Mouse (Mus musculus) kidney, embryonic 14.5 days (tissue): ENCODE measurements around the gene Lilra6. TPM values are rescaled to one million over a fixed set of nuclear protein-coding genes. Genes with fewer than 3 reads are reported as not detected.
"Not testable (repeated sequence)": the region's sequence is repeated elsewhere in the genome, so short reads cannot be mapped to it uniquely, and the experiment has no call there.

ENCODE experiments used
- ATAC-seq: fragments of 200-750 bp; cut with Nextera tagmentation; 2 replicates; pipeline ENCODE4 v1.8.0; 2017; ENCODE audit warnings: moderate number of reproducible peaks, mild to moderate bottlenecking, moderate TSS enrichment, moderate library complexity; ENCODE audit not compliant: low FRiP score, low TSS enrichment
- H3K27ac ChIP-seq: fragments of 300-500 bp; sonication (generic); 2 replicates; pipeline ENCODE4 v1.5.1; 2014; ENCODE audit warnings: low read depth, mild to moderate bottlenecking, low read length, moderate library complexity, mixed read lengths
- H3K27me3 ChIP-seq: fragments of 300-500 bp; sonication (generic); 2 replicates; pipeline ENCODE4 v1.6.1; 2014; ENCODE audit warnings: mild to moderate bottlenecking, low read length; ENCODE audit not compliant: control insufficient read depth, insufficient read depth
- H3K36me3 ChIP-seq: fragments of 300-500 bp; sonication (generic); 2 replicates; pipeline ENCODE4 v1.6.1; 2014; ENCODE audit warnings: low read length, mixed read lengths; ENCODE audit not compliant: control insufficient read depth, insufficient read depth
- H3K4me1 ChIP-seq: fragments of 300-500 bp; sonication (generic); 2 replicates; pipeline ENCODE4 v1.6.1; 2014; ENCODE audit warnings: low read length, mixed read lengths; ENCODE audit not compliant: control insufficient read depth, insufficient read depth
- H3K4me2 ChIP-seq: fragments of 300-500 bp; sonication (generic); replicated peaks from 2 replicates; pipeline ENCODE4 v1.6.1; 2014; ENCODE audit warnings: low read depth, mild to moderate bottlenecking, low read length
- H3K4me3 ChIP-seq: fragments of 300-500 bp; sonication (generic); 2 replicates; pipeline ENCODE4 v1.5.1; 2014; ENCODE audit warnings: mild to moderate bottlenecking, low read length
- H3K9ac ChIP-seq: fragments of 300-500 bp; sonication (generic); 2 replicates; pipeline ENCODE4 v1.6.1; 2014; ENCODE audit warnings: low read depth, mild to moderate bottlenecking, low read length, moderate library complexity
- H3K9me3 ChIP-seq: fragments of 300-500 bp; sonication (generic); 2 replicates; pipeline ENCODE4 v1.6.1; 2016; ENCODE audit warnings: low read length; ENCODE audit not compliant: control insufficient read depth
- WGBS: fragments of 180-500 bp; shearing (Covaris S2); extraction: QIAGEN DNeasy Blood & Tissue Kit; methylation state at CpG from one replicate; pipeline ENCODE4 v1.1.7; 2014; 5-methylcytosine and 5-hydroxymethylcytosine counted together
- polyA plus RNA-seq: library from polyadenylated mRNA; unstranded; fragments of >200 nt; fragmentation: Nextera tagmentation; extraction: Ambion mirVana; gene quantifications from 2 replicates; pipeline ENCODE4 v1.2.1, GENCODE M21; 2014

The Lilra6 gene
- polyA plus RNA-seq = not detected in 2 replicates

DNA sequence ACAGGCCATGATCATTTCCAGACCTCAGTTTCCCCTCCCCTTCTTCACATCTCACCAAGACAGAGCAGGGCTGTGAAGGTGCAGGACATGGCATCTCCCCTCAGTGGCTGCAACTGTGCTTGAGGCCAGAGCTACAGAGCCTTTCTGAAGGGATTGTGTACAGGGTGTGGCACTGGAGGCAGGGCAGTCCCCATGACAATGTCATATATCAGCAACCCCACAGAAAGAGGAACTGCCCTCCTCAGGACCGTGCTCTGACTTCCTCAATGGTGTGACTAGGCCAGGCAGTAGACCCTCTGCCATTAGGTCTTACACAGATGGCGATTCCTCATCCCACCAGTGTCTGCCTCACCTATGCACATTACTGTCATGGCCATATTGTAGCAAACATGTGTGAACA lies at the start of gene Lilra6:
Gene Lilra6 (minus strand): TSS at position 117 of the 400 bp plus-strand sequence.
- not testable (repeated sequence) for H3K4me3 ChIP-seq, ATAC-seq, H3K27ac ChIP-seq, H3K4me2 ChIP-seq, H3K4me1 ChIP-seq, H3K27me3 ChIP-seq, H3K9me3 ChIP-seq, H3K9ac ChIP-seq, H3K36me3 ChIP-seq
- WGBS = 65% methylated on average over 2 of the region's 2 CpGs

DNA sequence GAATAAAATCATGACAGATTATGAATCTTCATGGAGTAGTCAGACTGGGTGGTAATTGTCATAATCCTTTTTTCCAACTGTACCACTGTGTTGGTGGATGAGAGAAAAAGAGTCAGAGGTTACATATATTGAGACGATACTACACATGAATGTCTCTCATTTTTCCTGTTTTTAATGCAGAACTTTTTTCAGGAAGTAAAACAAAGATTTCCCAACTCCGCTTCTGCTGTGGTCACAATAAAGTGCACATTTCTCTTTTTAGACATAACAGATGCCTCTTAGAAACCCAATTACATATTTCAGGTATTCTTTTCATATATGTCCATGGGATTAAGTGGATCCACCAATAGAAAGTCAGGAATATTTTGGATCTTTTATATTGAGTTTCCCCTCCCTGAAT lies 46.7 kb upstream of the Lilra6 start:
- Histone ChIP-seq H3K4me3 (no peak overlapping the region), H3K4me2 (no peak overlapping the region), H3K36me3 (no peaks in the 10 kb centered on the region), H3K4me1 (no peaks in the 10 kb centered on the region), H3K27me3 (no peaks in the 10 kb centered on the region), H3K9ac (no peak overlapping the region), H3K27ac (no peak overlapping the region), H3K9me3 (no peaks in the 10 kb centered on the region)
- 89% methylated on average over 2 of the region's 2 CpGs for WGBS
- ATAC-seq = no peak

DNA sequence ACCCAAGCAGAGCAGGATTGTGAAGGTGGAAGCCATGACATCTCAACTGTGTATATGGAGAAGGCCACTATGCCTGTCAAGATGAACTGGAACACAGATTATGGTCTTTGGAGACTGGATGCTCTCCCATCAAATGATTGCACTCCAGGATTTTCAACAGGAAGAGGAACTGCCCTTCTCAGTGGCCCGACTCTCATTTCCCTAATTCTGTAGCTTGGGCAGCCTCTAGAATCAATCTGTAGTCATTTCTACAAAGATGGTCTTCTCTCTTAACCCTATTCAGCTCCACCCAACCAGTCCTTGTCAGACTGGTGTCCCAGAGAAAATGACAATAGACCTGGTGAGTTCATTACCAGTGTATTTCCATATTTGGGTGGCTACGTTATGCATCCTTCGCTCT lies 42.1 kb upstream of the Lilra6 start:
- Histone ChIP-seq H3K9me3 (no peaks in the 10 kb centered on the region), H3K27me3 (no peaks in the 10 kb centered on the region), H3K4me2 (no peak overlapping the region), H3K9ac (no peak overlapping the region), H3K4me3 (no peak overlapping the region), H3K27ac (no peak overlapping the region), H3K36me3 (no peaks in the 10 kb centered on the region), H3K4me1 (no peaks in the 10 kb centered on the region)
- no peak for ATAC-seq
- 90% methylated on average over 3 of the region's 3 CpGs for WGBS

DNA sequence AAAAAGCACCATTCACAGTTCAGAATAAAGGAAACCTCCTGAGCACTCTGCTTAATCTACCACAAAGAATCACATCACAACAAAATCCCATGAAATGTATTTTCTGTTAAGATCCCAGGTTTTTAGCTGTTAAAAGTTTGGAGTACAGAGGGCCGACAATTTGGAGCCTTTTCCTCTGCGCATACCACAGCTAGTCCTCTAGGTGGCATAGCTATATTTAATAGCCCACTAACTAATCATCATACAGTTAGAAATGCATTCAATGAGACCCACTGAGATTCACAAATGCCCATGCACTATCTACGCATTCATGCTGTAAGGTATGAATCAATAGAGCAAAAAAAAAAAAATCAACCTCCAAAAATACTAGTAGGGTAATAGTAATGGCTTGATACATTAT lies 33.9 kb upstream of the Lilra6 start:
- no peak for ATAC-seq
- 77% methylated on average over 3 of the region's 3 CpGs for WGBS
- no peak overlapping the region for H3K4me3 ChIP-seq
- H3K27me3 ChIP-seq = no peaks in the 10 kb centered on the region
- H3K4me1 ChIP-seq = no peaks in the 10 kb centered on the region
- H3K4me2 ChIP-seq = no peak overlapping the region
- H3K27ac ChIP-seq = no peak overlapping the region
- H3K9ac ChIP-seq = no peak overlapping the region
- no peaks in the 10 kb centered on the region for H3K9me3 ChIP-seq
- H3K36me3 ChIP-seq = no peaks in the 10 kb centered on the region

DNA sequence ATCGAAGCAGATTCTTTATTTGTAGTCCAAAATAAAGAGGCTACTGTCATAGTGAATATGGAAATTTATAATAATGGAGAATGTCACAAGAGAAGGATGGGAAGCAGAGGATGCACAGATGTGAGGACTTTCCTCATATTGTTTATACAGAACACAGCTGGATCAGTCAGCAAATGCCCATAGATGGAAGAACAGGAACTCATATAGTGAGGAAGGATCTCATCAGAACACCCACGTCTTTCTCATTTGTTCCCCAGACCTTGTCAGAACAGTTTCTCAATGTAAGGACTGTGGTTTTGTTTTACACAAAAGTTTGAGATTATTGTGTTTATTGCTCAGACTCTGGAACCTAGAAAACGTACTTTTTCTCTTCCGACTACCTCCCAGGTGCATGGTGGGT lies 32.9 kb upstream of the Lilra6 start:
- Histone ChIP-seq H3K27me3 (no peaks in the 10 kb centered on the region), H3K4me2 (no peak overlapping the region), H3K4me3 (no peak overlapping the region), H3K36me3 (no peaks in the 10 kb centered on the region), H3K9ac (no peak overlapping the region), H3K27ac (no peak overlapping the region), H3K9me3 (no peaks in the 10 kb centered on the region), H3K4me1 (no peaks in the 10 kb centered on the region)
- 80% methylated on average over 4 of the region's 4 CpGs for WGBS
- no peak for ATAC-seq

DNA sequence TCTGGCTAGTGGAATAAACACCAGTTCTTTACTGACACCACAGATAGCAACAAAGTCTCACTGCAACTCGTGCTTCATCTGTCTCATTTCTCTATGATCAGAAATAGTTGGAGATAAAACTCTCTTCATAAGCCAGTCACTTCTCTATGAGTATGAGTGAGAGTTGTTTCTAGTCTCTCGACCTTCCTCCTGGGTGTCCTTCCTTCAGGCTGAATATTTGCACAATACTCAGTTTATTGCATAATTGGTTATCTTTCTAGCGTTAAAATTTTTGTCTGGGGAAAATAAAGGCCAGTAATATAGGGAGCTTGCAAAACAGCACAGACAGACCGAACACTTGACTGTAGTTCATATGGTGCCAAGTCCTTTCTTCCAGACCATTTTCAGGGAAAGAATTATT lies 30.8 kb upstream of the Lilra6 start:
- Histone ChIP-seq H3K4me3 (no peak overlapping the region), H3K9me3 (no peaks in the 10 kb centered on the region), H3K27me3 (no peaks in the 10 kb centered on the region), H3K36me3 (no peaks in the 10 kb centered on the region), H3K4me1 (no peaks in the 10 kb centered on the region), H3K9ac (no peak overlapping the region), H3K27ac (no peak overlapping the region), H3K4me2 (no peak overlapping the region)
- ATAC-seq = no peak
- WGBS = 70% methylated on average over 4 of the region's 4 CpGs

GRCm38 (mm10) chr7:3940915-3941314 lies 25.6 kb upstream of the Lilra6 start:
- ATAC-seq = no peak
- Histone ChIP-seq H3K9ac (no peak overlapping the region), H3K27me3 (no peaks in the 10 kb centered on the region), H3K27ac (no peak overlapping the region), H3K4me2 (no peak overlapping the region), H3K36me3 (no peaks in the 10 kb centered on the region), H3K4me3 (no peak overlapping the region), H3K9me3 (no peaks in the 10 kb centered on the region), H3K4me1 (no peaks in the 10 kb centered on the region)
- WGBS = 74% methylated on average over 3 of the region's 3 CpGs

DNA sequence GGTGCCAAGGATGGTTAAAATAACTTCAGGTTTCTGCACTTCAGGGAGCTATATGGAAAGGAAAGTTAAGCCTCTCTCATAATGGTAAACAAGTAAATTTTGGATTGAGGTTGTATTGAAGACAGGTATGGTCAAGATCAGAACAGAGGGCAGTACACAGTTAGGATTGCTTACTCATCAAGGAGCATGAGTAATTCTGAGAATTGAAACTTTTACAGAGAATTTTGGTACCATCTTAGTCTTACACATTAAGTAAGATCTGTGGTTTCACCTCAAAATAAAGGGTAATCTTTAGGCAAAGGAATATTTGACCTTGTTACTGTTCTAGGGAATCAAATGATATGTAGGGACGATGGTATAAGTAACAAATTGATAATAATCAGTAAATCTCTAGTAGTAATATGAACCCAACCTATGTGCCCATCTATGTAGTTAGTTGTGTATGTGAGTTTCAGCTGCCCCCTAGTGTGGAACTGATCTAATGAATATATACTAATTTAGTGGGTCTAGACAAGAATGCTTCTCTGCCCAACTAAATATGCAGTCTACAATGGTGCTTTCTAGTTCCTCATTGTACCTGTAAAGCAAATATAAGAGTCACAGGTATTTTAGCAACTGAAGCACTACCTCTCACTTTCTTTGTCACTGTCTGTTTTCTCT lies 24.7 kb upstream of the Lilra6 start:
- Histone ChIP-seq H3K9ac (no peak overlapping the region), H3K36me3 (no peaks in the 10 kb centered on the region), H3K4me1 (no peaks in the 10 kb centered on the region), H3K4me2 (no peak overlapping the region), H3K27me3 (no peaks in the 10 kb centered on the region), H3K27ac (no peak overlapping the region), H3K9me3 (no peaks in the 10 kb centered on the region), H3K4me3 (no peak overlapping the region)
- 62% methylated on average over 1 of the region's 1 CpGs for WGBS
- no peak for ATAC-seq

DNA sequence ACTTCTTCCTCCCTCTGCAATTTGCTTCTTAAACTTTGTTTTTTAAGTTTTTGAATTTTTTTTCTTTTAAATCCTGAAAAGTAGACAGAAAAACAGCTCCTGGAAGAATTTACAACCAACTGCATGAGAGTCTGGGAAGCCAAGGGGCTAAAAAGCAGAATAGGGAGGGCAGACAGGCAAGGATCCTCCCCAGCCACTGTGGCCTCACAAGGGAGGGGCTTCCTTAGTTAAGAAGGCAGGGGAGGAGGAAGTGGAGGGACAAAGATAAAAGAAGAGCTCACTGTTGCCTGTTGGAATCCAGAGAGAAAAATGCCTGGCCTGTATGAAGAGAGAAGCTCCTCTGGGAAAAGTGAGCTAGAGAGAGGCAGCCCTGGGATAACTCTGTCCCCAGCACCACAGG lies 20.2 kb upstream of the Lilra6 start:
- H3K36me3 ChIP-seq, H3K4me1 ChIP-seq, ATAC-seq, H3K9me3 ChIP-seq, H3K4me2 ChIP-seq, H3K9ac ChIP-seq, H3K27ac ChIP-seq, H3K4me3 ChIP-seq, H3K27me3 ChIP-seq: not testable (repeated sequence)
